Mouse (Mus musculus): ENCODE data around the gene Otol1. TPM values are rescaled to one million over a fixed set of nuclear protein-coding genes. Genes with fewer than 3 reads are reported as not detected.
A peak's percentile ranks its signal among the peaks of the same experiment; 100 is the strongest.

Gene Otol1
- not detected in 2 replicates for polyA plus RNA-seq (2014; fragmentation: Nextera tagmentation; extraction: Ambion mirVana)

DNA sequence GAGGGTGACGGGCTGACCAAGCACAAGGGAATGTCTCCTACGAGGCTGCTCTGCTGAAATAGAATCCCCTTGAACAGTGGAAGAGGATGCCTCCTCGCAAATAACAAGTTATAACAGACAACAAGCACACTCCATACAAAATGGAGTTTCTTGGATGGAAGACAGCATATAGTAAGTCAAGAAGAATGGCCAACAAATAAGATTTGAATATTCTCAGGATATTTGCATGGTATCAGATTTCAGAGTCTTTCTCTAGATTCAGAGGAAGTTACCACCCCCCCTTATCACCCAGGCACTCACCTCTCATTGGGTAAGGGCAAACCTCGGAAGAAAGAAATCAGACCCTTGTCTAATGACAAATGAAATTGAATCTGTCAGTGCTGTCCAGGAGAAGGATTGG, at the start of gene Otol1:
Otol1 (plus strand) TSS at position 301 of the 400 bp plus-strand sequence.
- Histone ChIP-seq H3K9ac (ENCODE audit: low read depth, low read length) (no peak within 1 kb of the TSS), H3K4me2 (replicated peaks; ENCODE audit: low read depth, low read length) (no peak within 1 kb of the TSS), H3K9me3 (ENCODE audit: control insufficient read depth, low read length) (no peaks in the 10 kb centered on the region), H3K4me1 (ENCODE audit: control insufficient read depth, insufficient read depth, low read length) (no peaks in the 10 kb centered on the region), H3K27ac (ENCODE audit: low read depth, low read length) (no peak within 1 kb of the TSS), H3K36me3 (ENCODE audit: control insufficient read depth, insufficient read depth, low read length) (no peaks in the 10 kb centered on the region), H3K4me3 (ENCODE audit: low read length) (no peak within 1 kb of the TSS), H3K27me3 (ENCODE audit: control insufficient read depth, insufficient read depth, low read length) (no peaks in the 10 kb centered on the region)
- 60% methylated on average over 4 of the region's 4 CpGs for WGBS
- no peak for ATAC-seq (ENCODE audit: low FRiP score, low TSS enrichment)

DNA sequence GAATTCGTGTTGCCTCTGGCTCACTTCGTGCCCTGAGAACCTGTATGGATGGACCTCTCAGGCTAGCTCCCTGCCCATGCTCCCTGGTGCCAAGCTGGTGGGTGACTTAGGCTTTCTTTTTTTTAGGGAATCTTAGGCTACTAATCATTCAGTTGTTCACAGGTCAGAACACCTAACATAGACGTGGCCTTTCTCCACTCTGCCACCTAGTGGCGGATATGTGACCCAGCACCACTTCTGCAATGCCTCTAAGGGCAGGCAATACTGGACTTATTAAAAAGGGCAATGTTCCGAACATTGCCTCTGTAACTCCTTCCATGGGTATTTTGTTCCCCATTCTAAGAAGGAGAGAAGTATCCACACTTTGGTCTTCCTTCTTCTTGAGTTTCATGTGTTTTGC, 45.2 kb upstream of the Otol1 start:
- H3K9ac ChIP-seq (ENCODE audit: low read depth, low read length): no peak overlapping the region
- no peaks in the 10 kb centered on the region for H3K36me3 ChIP-seq (ENCODE audit: control insufficient read depth, insufficient read depth, low read length)
- H3K27me3 ChIP-seq (ENCODE audit: control insufficient read depth, insufficient read depth, low read length): no peaks in the 10 kb centered on the region
- WGBS: 62% methylated on average over 5 of the region's 5 CpGs
- 0 out of 2 replicates have a peak, but pooled peaks have one; percentile 28 for ATAC-seq (ENCODE audit: low FRiP score, low TSS enrichment)
- H3K4me2 ChIP-seq (replicated peaks; ENCODE audit: low read depth, low read length): no peak overlapping the region
- no peak overlapping the region for H3K4me3 ChIP-seq (ENCODE audit: low read length)
- no peaks in the 10 kb centered on the region for H3K4me1 ChIP-seq (ENCODE audit: control insufficient read depth, insufficient read depth, low read length)
- H3K9me3 ChIP-seq (ENCODE audit: control insufficient read depth, low read length): no peaks in the 10 kb centered on the region
- no peak overlapping the region for H3K27ac ChIP-seq (ENCODE audit: low read depth, low read length)

DNA sequence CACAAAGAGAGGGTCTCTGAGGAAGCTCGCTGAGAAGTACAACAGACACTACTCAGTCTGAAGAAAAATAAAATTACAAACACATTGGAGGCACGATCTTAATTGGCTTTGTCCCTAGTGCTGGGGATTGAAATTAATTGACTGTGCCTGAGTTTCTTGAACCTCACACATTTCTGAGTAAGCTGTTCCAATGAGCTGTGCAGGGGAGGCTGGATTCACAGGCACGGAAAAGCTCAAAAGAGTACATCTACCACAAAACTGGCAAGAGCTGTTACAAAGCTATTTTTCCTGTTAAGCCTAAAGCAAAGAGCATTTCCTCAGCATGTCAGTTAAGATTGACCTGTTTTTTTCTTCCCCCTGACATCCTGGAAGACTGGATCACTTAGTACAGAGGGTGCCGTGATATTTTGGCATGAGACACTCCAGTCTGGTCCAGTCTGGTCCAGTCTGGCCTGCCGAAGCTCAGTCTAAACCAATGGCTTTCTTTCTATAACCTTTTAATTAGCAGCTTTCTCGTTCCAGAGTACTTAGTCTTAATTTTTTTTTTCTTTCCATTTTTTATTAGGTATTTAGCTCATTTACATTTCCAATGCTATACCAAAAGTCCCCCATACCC, 35.8 kb upstream of the Otol1 start:
- Histone ChIP-seq H3K4me2 (replicated peaks; ENCODE audit: low read depth, low read length) (no peak overlapping the region), H3K9ac (ENCODE audit: low read depth, low read length) (no peak overlapping the region), H3K4me1 (ENCODE audit: control insufficient read depth, insufficient read depth, low read length) (no peaks in the 10 kb centered on the region), H3K9me3 (ENCODE audit: control insufficient read depth, low read length) (peaks cover under 1% of the 10 kb centered on the region; the same call in 1 of the 2 replicates), H3K4me3 (ENCODE audit: low read length) (no peak overlapping the region), H3K27ac (ENCODE audit: low read depth, low read length) (no peak overlapping the region), H3K27me3 (ENCODE audit: control insufficient read depth, insufficient read depth, low read length) (no peaks in the 10 kb centered on the region), H3K36me3 (ENCODE audit: control insufficient read depth, insufficient read depth, low read length) (no peaks in the 10 kb centered on the region)
- whole genome bisulfite sequencing: 64% methylated on average over 6 of the region's 6 CpGs
- ATAC-seq (ENCODE audit: low FRiP score, low TSS enrichment): no peak

- no peak for ATAC-seq (ENCODE audit: low FRiP score, low TSS enrichment)
- Histone ChIP-seq H3K9ac (ENCODE audit: low read depth, low read length) (no peak overlapping the region), H3K4me3 (ENCODE audit: low read length) (no peak overlapping the region), H3K4me1 (ENCODE audit: control insufficient read depth, insufficient read depth, low read length) (no peaks in the 10 kb centered on the region), H3K27me3 (ENCODE audit: control insufficient read depth, insufficient read depth, low read length) (no peaks in the 10 kb centered on the region), H3K36me3 (ENCODE audit: control insufficient read depth, insufficient read depth, low read length) (no peaks in the 10 kb centered on the region), H3K27ac (ENCODE audit: low read depth, low read length) (no peak overlapping the region), H3K9me3 (ENCODE audit: control insufficient read depth, low read length) (peaks cover 3% of the 10 kb centered on the region; the same call in 1 of the 2 replicates), H3K4me2 (replicated peaks; ENCODE audit: low read depth, low read length) (no peak overlapping the region)
These were observed 29.3 kb upstream of the Otol1 start for GRCm38 (mm10) chr3:69978092-69978491.

- no peaks in the 10 kb centered on the region for H3K4me1 ChIP-seq (ENCODE audit: control insufficient read depth, insufficient read depth, low read length)
- 10% methylated on average over 4 of the region's 4 CpGs for WGBS
- H3K36me3 ChIP-seq (ENCODE audit: control insufficient read depth, insufficient read depth, low read length): no peaks in the 10 kb centered on the region
- H3K27me3 ChIP-seq (ENCODE audit: control insufficient read depth, insufficient read depth, low read length): no peaks in the 10 kb centered on the region
- no peaks in the 10 kb centered on the region for H3K9me3 ChIP-seq (ENCODE audit: control insufficient read depth, low read length)
- ATAC-seq (ENCODE audit: low FRiP score, low TSS enrichment): peak; percentile 91
- H3K4me2 ChIP-seq (replicated peaks; ENCODE audit: low read depth, low read length): no peak overlapping the region
- H3K27ac ChIP-seq (ENCODE audit: low read depth, low read length): no peak overlapping the region
- no peak overlapping the region for H3K9ac ChIP-seq (ENCODE audit: low read depth, low read length)
- no peak overlapping the region for H3K4me3 ChIP-seq (ENCODE audit: low read length)
These were observed 13.6 kb upstream of the Otol1 start for GRCm38 (mm10) chr3:69993806-69994205.

DNA sequence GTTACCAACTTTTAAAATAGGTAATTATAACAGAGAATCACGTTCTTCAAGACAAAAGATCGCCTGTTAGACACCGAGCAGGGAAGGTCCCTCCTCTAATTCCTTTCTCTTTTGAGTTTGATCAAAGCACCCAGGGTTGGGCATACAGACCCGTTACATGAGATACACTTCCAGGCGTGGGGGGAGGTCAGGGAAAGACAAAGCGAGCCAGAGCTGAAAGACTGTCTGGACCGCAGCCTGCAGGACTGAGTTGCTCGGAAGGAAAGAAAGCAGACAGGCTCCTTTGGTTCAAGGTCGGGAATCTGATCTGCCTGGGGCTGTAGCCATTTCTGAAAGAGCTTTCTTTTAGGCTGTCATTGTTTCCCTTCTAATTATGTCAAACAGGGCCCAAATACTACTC, 5.9 kb upstream of the Otol1 start:
- no peak overlapping the region for H3K27ac ChIP-seq (ENCODE audit: low read depth, low read length)
- no peak overlapping the region for H3K9ac ChIP-seq (ENCODE audit: low read depth, low read length)
- ATAC-seq (ENCODE audit: low FRiP score, low TSS enrichment): peak; percentile 60; the same call in 1 of the 2 replicates
- 28% methylated on average over 9 of the region's 9 CpGs for WGBS
- H3K4me1 ChIP-seq (ENCODE audit: control insufficient read depth, insufficient read depth, low read length): no peaks in the 10 kb centered on the region
- no peaks in the 10 kb centered on the region for H3K36me3 ChIP-seq (ENCODE audit: control insufficient read depth, insufficient read depth, low read length)
- no peak overlapping the region for H3K4me3 ChIP-seq (ENCODE audit: low read length)
- H3K27me3 ChIP-seq (ENCODE audit: control insufficient read depth, insufficient read depth, low read length): no peaks in the 10 kb centered on the region
- H3K4me2 ChIP-seq (replicated peaks; ENCODE audit: low read depth, low read length): no peak overlapping the region
- no peaks in the 10 kb centered on the region for H3K9me3 ChIP-seq (ENCODE audit: control insufficient read depth, low read length)

- H3K9ac ChIP-seq (ENCODE audit: low read depth, low read length): no peak overlapping the region
- no peaks in the 10 kb centered on the region for H3K9me3 ChIP-seq (ENCODE audit: control insufficient read depth, low read length)
- no peak overlapping the region for H3K27ac ChIP-seq (ENCODE audit: low read depth, low read length)
- H3K4me3 ChIP-seq (ENCODE audit: low read length): no peak overlapping the region
- no peak overlapping the region for H3K4me2 ChIP-seq (replicated peaks; ENCODE audit: low read depth, low read length)
- H3K36me3 ChIP-seq (ENCODE audit: control insufficient read depth, insufficient read depth, low read length): no peaks in the 10 kb centered on the region
- 75% methylated on average over 17 of the region's 17 CpGs for WGBS
- H3K4me1 ChIP-seq (ENCODE audit: control insufficient read depth, insufficient read depth, low read length): no peaks in the 10 kb centered on the region
- ATAC-seq (ENCODE audit: low FRiP score, low TSS enrichment): no peak
- no peaks in the 10 kb centered on the region for H3K27me3 ChIP-seq (ENCODE audit: control insufficient read depth, insufficient read depth, low read length)
These were observed 4.2 kb upstream of the Otol1 start for GRCm38 (mm10) chr3:70003126-70003764.

DNA sequence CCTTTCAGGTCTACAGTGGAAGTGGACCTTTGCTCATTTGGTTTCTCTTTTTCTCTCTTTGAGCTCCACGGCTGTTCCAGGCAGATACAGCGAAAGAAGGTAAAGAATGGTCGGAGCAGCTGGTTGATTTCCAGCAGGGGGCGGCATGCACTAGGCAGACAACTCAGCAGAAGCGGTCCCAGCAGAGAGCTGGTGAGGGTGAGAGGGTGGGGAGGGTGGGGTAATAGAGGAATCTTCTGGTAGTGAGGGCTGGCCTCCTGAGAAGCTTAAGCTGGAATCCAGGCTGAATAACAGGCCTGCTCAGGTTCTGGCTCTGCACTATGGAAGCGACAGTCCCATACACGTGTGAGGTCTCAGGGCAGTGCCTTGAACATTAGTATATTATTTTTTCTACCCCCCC, 3.5 kb upstream of the Otol1 start:
- Histone ChIP-seq H3K4me3 (ENCODE audit: low read length) (no peak overlapping the region), H3K4me2 (replicated peaks; ENCODE audit: low read depth, low read length) (no peak overlapping the region), H3K4me1 (ENCODE audit: control insufficient read depth, insufficient read depth, low read length) (no peaks in the 10 kb centered on the region), H3K36me3 (ENCODE audit: control insufficient read depth, insufficient read depth, low read length) (no peaks in the 10 kb centered on the region), H3K9ac (ENCODE audit: low read depth, low read length) (no peak overlapping the region), H3K27me3 (ENCODE audit: control insufficient read depth, insufficient read depth, low read length) (no peaks in the 10 kb centered on the region), H3K27ac (ENCODE audit: low read depth, low read length) (no peak overlapping the region), H3K9me3 (ENCODE audit: control insufficient read depth, low read length) (no peaks in the 10 kb centered on the region)
- 36% methylated on average over 7 of the region's 7 CpGs for WGBS
- peak; percentile 72; the same call in 1 of the 2 replicates for ATAC-seq (ENCODE audit: low FRiP score, low TSS enrichment)

DNA sequence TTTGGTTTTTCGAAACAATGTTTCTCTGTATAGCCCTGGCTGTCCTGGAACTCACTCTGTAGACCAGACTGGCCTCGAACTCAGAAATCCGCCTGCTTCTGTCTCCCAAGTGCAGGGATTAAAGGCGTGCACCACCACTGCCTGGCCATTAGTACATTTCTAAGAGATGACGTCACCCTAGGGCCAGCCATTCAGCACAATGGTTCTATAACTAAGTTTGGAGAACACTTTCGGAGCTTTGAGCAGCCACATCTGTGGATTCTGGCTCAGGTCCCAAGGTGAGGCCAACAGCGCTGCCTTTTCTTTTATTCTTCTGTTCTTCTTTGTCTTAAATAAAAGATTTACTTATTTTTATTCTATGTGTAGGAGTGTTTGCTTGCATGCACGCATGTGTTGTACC, 3.0 kb upstream of the Otol1 start:
- peak; percentile 73; the same call in 1 of the 2 replicates for ATAC-seq (ENCODE audit: low FRiP score, low TSS enrichment)
- H3K9me3 ChIP-seq (ENCODE audit: control insufficient read depth, low read length): no peaks in the 10 kb centered on the region
- 75% methylated on average over 8 of the region's 8 CpGs for WGBS
- H3K27ac ChIP-seq (ENCODE audit: low read depth, low read length): no peak overlapping the region
- H3K9ac ChIP-seq (ENCODE audit: low read depth, low read length): no peak overlapping the region
- no peak overlapping the region for H3K4me3 ChIP-seq (ENCODE audit: low read length)
- H3K4me1 ChIP-seq (ENCODE audit: control insufficient read depth, insufficient read depth, low read length): no peaks in the 10 kb centered on the region
- H3K4me2 ChIP-seq (replicated peaks; ENCODE audit: low read depth, low read length): no peak overlapping the region
- H3K27me3 ChIP-seq (ENCODE audit: control insufficient read depth, insufficient read depth, low read length): no peaks in the 10 kb centered on the region
- H3K36me3 ChIP-seq (ENCODE audit: control insufficient read depth, insufficient read depth, low read length): no peaks in the 10 kb centered on the region

All from kidney, embryonic 14.5 days (tissue).